Mouse (Mus musculus) bone marrow macrophage, adult 2 months (primary cell): Measurements from ENCODE around the gene Tm4sf19. TPM values are rescaled to one million over a fixed set of nuclear protein-coding genes. Genes with fewer than 3 reads are reported as not detected.
A peak's percentile ranks its signal among the peaks of the same experiment; 100 is the strongest.

Experiments used
- H3K27ac ChIP-seq: 2 replicates; pipeline ENCODE4 v1.5.1; 2012; ENCODE audit warnings: low read depth, low read length; ENCODE audit not compliant: insufficient read depth
- H3K4me1 ChIP-seq: 2 replicates; pipeline ENCODE4 v1.6.1; 2012; ENCODE audit warnings: low read length; ENCODE audit not compliant: control insufficient read depth, insufficient read depth
- H3K4me3 ChIP-seq: 2 replicates; pipeline ENCODE4 v1.5.1; 2012; ENCODE audit warnings: mild to moderate bottlenecking, low read length, moderate library complexity; ENCODE audit not compliant: insufficient read depth
- CTCF ChIP-seq: IDR thresholded peaks from 2 replicates; pipeline ENCODE4 v1.5.1; 2012; ENCODE audit warnings: low read depth, mild to moderate bottlenecking, low read length, moderate library complexity
- POLR2A ChIP-seq: IDR thresholded peaks from 2 replicates; pipeline ENCODE4 v1.6.1; 2012; ENCODE audit warnings: mild to moderate bottlenecking, low read depth, low read length, borderline replicate concordance
- polyA plus RNA-seq: library from polyadenylated mRNA; stranded (reverse); fragments of >200 nt; gene quantifications from 2 replicates; pipeline ENCODE4 v1.2.4, GENCODE M21; 2012; ENCODE audit not compliant: missing spikeins, insufficient read depth, insufficient read length

Gene Tm4sf19
- polyA plus RNA-seq, 1 experiment = 4.4 TPM

DNA sequence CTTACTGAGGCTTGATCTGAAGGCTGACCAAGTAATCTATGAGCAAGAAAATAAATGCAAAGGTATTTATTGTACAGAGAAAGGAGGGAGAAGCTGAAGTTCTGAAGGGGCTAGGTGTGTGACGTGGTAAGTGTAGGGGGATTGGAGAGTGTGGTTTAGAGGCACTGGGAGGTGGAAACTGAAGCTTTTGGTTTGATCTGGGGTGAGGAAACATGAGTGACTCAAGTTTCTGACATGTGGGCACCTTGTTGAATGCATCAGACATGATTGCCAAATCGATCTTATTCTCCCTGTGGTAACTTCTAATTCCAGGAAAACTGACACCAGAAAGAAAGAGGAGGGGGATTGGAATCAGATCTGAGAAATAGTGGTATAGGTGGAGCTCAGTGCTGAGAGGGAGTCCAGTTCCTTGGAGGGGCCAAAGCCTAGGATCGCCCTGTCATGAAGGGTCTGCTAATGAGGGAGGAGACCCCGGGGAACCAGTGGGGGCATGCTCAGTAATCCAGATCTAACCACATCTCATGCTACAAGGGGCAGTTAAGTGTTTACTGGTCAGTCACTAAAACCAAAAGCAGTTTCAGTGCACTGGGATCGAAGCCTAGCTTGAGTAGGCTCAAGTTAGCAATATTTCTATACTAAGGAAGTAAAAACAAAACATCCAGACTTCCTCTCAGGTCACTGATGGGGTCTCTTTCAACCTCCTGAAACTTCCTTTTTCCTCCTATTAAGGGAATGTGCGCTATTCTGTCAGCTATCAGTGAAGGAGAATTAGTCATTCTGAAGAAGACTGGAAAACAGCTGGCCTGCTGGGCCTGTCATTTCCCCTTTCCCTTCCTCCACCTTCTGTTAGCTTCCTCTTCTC lies 4.4 kb upstream of the Tm4sf19 start:
- Histone ChIP-seq H3K4me3 (peak overlapping the region; percentile 46), H3K27ac (peak overlapping the region; percentile 95), H3K4me1 (peaks cover 33% of the 10 kb centered on the region)
- TF ChIP-seq POLR2A (no peak), CTCF (no peak)

DNA sequence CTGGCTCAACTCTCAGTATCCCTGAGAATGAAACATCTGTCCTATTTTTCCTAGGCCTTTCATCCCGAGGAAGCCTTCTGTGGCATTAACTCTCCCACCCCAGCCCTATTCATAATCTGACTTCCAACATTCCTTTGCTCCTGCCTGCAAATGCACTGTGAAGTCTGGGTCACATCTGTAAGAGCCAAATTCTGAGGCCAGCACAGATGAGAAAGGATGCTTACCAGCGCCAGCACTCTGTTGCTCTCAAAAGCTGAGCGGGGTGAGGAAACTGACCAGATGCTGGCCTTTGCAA lies 3.8 kb upstream of the Tm4sf19 start:
- TF ChIP-seq POLR2A = no peak
- TF ChIP-seq CTCF = no peak
- H3K4me1 ChIP-seq = peaks cover 39% of the 10 kb centered on the region
- H3K27ac ChIP-seq = peak overlapping the region; percentile 82
- no peak overlapping the region for H3K4me3 ChIP-seq

DNA sequence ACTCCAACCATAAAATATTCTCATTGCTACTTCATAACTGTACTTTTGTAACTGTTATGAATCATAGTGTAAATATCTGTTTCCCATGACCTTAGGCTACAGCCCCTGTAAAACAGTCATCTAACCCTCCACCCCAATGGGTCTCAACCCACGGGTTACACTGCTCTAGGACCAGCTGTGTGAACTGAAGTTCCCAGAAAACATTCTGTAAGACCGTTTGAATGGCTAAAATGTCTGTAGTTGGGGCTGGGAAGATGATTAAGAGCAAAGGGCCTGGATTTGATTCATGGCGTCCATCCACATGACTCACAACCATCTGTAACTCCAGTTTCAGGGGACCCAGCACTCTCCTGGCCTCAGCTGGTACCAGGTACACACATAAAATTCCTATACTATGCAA lies 2.1 kb upstream of the Tm4sf19 start:
- TF ChIP-seq POLR2A = no peak
- no peak for TF ChIP-seq CTCF
- Histone ChIP-seq H3K27ac (no peak overlapping the region), H3K4me3 (no peak overlapping the region), H3K4me1 (peaks cover 55% of the 10 kb centered on the region)

DNA sequence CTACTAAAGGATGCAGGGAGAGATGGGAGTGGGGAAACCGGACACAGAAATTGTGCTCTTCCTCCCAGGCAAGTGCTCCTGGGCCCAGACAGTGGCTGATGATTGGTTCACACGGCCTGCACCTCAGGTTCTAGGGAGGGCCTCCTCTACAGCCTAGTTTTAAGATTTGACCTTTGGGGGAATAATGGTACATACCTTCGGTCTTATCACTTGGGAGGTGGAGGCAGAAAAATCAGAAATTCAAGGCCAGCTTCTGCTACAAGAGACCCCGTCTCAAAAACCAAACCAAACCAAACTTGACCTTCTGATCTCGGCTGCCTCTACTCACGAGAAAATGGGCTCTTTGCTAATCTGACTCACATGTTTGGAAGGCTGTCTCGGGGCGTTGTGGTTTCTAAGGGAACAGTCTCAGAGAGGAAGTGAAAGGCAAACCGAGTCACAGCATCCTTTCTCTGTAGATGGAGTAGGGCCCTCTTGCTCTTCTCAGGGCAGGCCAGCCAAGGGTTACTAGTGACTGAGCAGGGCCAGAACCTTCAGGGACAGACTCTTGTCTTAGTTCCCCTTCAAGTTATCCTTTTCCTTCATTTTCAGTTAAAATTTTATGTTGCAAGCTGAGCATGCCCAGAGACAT lies 1.1 kb downstream of the Tm4sf19 start:
- no peak for TF ChIP-seq CTCF
- no peak for TF ChIP-seq POLR2A
- H3K4me3 ChIP-seq = 0 out of 2 replicates have a peak overlapping the region, but pooled peaks have one; percentile 4
- peaks cover 53% of the 10 kb centered on the region for H3K4me1 ChIP-seq
- peak overlapping the region; percentile 83 for H3K27ac ChIP-seq

DNA sequence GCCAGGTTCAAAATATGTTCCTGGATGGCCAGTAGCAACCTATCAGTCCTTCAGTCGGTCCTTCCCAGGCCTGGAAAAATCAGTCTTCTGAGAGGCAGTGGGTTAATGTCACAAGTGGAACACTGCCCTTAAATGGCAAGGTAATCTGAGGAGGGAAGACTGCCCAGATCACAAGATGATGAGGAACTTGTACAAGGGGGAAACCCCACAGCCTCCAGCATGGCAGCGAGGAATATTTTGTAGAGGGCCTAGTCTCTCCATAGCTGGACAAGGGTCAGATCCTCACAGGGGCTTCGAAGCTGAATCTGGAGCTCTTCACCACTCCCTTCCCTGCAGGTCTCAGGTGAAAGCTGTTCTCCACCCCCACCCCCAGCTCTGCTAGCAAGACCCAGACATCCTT lies 2.5 kb downstream of the Tm4sf19 start:
- peak overlapping the region; percentile 74 for H3K27ac ChIP-seq
- H3K4me1 ChIP-seq = peaks cover 44% of the 10 kb centered on the region
- TF ChIP-seq CTCF = no peak
- TF ChIP-seq POLR2A = no peak
- no peak overlapping the region for H3K4me3 ChIP-seq

DNA sequence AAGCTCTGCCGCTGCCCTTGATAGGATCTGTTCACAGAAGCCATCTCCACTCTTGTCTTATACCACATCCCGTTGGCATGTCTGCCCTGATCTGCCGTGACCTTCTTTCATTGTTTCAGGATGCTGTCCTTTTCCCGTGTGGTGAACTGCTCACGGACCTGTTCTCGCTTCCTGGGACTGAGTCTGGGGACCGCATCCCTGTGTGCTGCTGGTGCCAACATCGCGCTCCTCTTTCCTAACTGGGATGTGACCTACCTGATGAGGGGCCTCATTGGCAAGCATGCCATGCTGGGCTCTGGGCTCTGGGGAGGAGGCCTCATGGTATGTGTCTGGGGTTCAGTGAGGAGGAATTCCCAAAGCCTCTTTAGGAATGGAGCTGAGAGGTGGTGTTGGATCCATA lies 5.4 kb downstream of the Tm4sf19 start:
- no peak overlapping the region for H3K4me3 ChIP-seq
- H3K27ac ChIP-seq = no peak overlapping the region
- TF ChIP-seq POLR2A (no peak), CTCF (no peak)
- peaks cover 34% of the 10 kb centered on the region for H3K4me1 ChIP-seq

DNA sequence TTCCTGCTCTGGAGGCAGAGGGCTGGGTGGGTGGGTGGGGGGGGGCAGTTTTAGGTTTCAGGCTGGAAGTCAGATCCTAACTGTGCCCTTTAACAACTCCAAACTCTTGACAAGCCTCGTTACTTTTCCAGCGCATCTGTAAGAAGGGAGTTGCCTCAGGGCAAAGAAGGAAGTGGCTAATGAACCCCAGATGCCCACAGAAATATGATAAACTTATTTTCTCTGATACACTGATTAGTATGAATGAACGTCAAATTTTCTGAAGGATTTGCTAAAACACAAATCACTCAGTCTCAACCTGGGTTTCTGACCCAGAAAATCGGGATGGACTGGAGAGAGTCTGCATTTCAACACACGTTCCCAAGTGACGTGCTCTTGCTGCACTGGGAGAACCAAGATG lies 6.4 kb downstream of the Tm4sf19 start:
- Histone ChIP-seq H3K4me1 (peaks cover 26% of the 10 kb centered on the region), H3K27ac (no peak overlapping the region), H3K4me3 (no peak overlapping the region)
- TF ChIP-seq CTCF (no peak), POLR2A (no peak)

DNA sequence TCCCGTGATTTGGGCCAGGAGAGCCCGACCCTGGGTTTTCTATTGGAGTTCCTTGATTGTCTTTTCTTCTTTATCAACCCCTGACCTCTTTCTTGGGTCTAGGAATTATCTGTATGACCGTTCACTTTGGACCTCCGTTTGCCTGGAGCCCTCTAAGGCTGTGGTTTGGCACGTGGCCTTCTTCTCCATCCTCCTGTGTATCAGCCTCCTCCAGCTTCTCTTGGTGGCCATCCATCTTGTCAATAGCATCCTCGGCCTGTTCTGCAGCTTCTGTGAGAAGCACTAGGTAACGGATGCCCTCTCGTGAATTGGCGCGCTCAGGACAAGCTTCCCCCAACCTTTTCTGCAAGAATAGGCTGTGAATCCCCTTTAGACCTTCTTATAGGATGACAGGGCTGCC lies 7.4 kb downstream of the Tm4sf19 start:
- H3K4me3 ChIP-seq = no peak overlapping the region
- H3K27ac ChIP-seq = no peak overlapping the region
- peaks cover 15% of the 10 kb centered on the region for H3K4me1 ChIP-seq
- TF ChIP-seq CTCF = no peak

DNA sequence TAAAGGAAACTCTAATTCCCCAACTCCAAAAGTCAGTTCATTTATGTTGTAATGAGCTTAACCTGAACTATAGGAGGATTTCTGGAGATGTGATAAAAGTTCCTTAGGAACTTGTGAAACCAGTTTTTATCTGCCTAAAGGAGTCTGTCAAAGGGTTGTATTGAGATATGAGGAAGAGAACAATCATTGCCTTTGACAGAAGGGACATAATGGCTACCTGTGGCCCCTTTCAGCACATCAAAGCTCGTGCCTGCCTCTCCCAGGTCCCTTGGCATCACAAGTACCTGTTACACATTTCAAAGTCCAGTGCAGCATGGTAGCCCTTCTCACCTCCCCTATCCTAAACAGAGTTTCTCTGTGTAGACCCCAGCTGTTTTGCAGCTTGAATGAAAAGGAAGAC lies 17.2 kb downstream of the Tm4sf19 start:
- no peak overlapping the region for H3K4me3 ChIP-seq
- H3K4me1 ChIP-seq = peaks cover 12% of the 10 kb centered on the region
- TF ChIP-seq CTCF (no peak), POLR2A (no peak)
- no peak overlapping the region for H3K27ac ChIP-seq

DNA sequence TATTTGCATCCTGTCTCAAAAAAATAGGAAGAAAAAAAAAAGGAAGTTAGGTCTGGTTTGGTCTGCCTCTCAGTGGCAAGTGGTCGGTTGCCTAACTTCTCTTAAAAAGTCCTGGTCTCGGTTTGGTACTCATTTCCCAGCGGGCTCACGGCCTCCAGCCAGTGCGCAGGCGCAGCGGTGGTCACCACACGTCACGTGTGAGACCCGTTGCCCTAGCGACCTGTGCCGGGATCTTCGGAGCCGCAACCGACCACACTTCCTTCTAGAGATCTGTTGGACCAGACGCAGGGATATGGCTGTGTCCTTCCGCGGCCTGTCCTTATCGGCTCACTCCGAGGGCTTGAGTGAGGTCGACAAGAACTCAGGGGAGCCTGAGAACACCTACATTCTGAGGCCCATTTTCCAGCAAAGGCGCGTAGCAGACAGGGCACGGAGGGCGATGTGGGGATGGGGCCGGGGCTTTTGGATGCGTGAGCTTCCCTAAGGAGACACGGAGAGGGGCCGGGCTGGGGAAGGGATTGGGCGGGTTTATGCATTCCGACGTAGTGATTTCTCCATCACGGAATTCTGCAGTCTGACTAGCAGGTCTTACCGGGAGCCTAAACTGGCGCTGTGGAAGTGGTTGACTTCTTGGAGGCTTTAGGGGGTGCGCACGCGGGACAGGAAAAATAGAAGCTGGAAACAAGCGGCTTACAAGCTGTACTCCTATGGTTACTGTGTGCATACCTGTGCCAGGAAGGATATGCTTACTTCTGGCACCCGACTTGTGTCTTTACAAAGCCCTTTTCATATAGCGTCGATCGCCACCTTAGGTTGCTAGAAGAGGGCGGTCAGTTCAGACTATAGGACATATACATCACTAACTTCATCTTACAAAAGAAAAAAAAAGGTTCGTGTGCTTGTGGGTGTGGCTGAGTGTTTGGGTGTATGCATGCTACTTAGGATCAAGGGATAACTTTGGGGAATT lies 19.5 kb downstream of the Tm4sf19 start, which contains the start of gene Tctex1d2:
Gene Tctex1d2, plus strand, starts transcription at position 186 of the 967 bp plus-strand sequence.
- TF ChIP-seq CTCF = 0 out of 2 replicates have a peak, but pooled peaks have one; percentile 16
- TF ChIP-seq POLR2A = no peak
- peak within 1 kb of the TSS; percentile 92 for H3K27ac ChIP-seq
- peaks cover 12% of the 10 kb centered on the region for H3K4me1 ChIP-seq
- peak within 1 kb of the TSS; percentile 95 for H3K4me3 ChIP-seq
